Mouse (Mus musculus): ENCODE data around the gene Nedd9. TPM values are rescaled to one million over a fixed set of nuclear protein-coding genes. Genes with fewer than 3 reads are reported as not detected.

Nedd9 gene
- polyA plus RNA-seq, 1 experiment from 2014 or later: 19.5 TPM

GRCm38 (mm10) chr13:41490282-41490681 is 3.1 kb upstream of the Nedd9 start:
- Histone ChIP-seq H3K4me3 (no peak overlapping the region), H3K36me3 (ENCODE audit: poor library complexity, severe bottlenecking) (no peaks in the 10 kb centered on the region), H3K27ac (no peak overlapping the region), H3K9me3 (replicated peaks) (no peaks in the 10 kb centered on the region), H3K4me2 (no peak overlapping the region), H3K9ac (no peak overlapping the region), H3K27me3 (no peaks in the 10 kb centered on the region), H3K4me1 (no peaks in the 10 kb centered on the region)
- 84% methylated on average over 8 of the region's 8 CpGs for WGBS
- ATAC-seq: no peak

- Histone ChIP-seq H3K36me3 (ENCODE audit: poor library complexity, severe bottlenecking) (no peaks in the 10 kb centered on the region), H3K4me2 (no peak overlapping the region), H3K4me3 (no peak overlapping the region), H3K9ac (no peak overlapping the region), H3K4me1 (no peaks in the 10 kb centered on the region), H3K27ac (no peak overlapping the region), H3K27me3 (no peaks in the 10 kb centered on the region), H3K9me3 (replicated peaks) (no peaks in the 10 kb centered on the region)
- no peak for ATAC-seq
- 65% methylated on average over 9 of the region's 9 CpGs for WGBS
Measured at GRCm38 (mm10) chr13:41489705-41490275, 2.6 kb upstream of the Nedd9 start.

- no peak overlapping the region for H3K9ac ChIP-seq
- H3K4me1 ChIP-seq: no peaks in the 10 kb centered on the region
- no peaks in the 10 kb centered on the region for H3K27me3 ChIP-seq
- no peaks in the 10 kb centered on the region for H3K9me3 ChIP-seq (replicated peaks)
- ATAC-seq: no peak
- no peaks in the 10 kb centered on the region for H3K36me3 ChIP-seq (ENCODE audit: poor library complexity, severe bottlenecking)
- no peak overlapping the region for H3K27ac ChIP-seq
- no peak overlapping the region for H3K4me2 ChIP-seq
- 87% methylated on average over 2 of the region's 2 CpGs for WGBS
- no peak overlapping the region for H3K4me3 ChIP-seq
Measured at GRCm38 (mm10) chr13:41487409-41487743, 214 bp upstream of the Nedd9 start.

- H3K27ac ChIP-seq: no peak overlapping the region
- no peaks in the 10 kb centered on the region for H3K36me3 ChIP-seq (ENCODE audit: poor library complexity, severe bottlenecking)
- no peak overlapping the region for H3K4me2 ChIP-seq
- no peak overlapping the region for H3K9ac ChIP-seq
- H3K4me3 ChIP-seq: no peak overlapping the region
- H3K4me1 ChIP-seq: no peaks in the 10 kb centered on the region
- no peaks in the 10 kb centered on the region for H3K27me3 ChIP-seq
- H3K9me3 ChIP-seq (replicated peaks): no peaks in the 10 kb centered on the region
- no peak for ATAC-seq
- WGBS: 95% methylated on average over 7 of the region's 7 CpGs
Measured at GRCm38 (mm10) chr13:41483966-41484365, 3.2 kb downstream of the Nedd9 start.

GRCm38 (mm10) chr13:41482408-41483011 is 4.7 kb downstream of the Nedd9 start:
- H3K9me3 ChIP-seq (replicated peaks): no peaks in the 10 kb centered on the region
- no peak for ATAC-seq
- no peak overlapping the region for H3K4me3 ChIP-seq
- 7% methylated on average over 3 of the region's 3 CpGs for WGBS
- no peaks in the 10 kb centered on the region for H3K27me3 ChIP-seq
- H3K27ac ChIP-seq: no peak overlapping the region
- no peaks in the 10 kb centered on the region for H3K4me1 ChIP-seq
- no peak overlapping the region for H3K4me2 ChIP-seq
- H3K36me3 ChIP-seq (ENCODE audit: poor library complexity, severe bottlenecking): no peaks in the 10 kb centered on the region
- H3K9ac ChIP-seq: no peak overlapping the region

- H3K36me3 ChIP-seq (ENCODE audit: poor library complexity, severe bottlenecking): no peaks in the 10 kb centered on the region
- H3K4me1 ChIP-seq: no peaks in the 10 kb centered on the region
- no peaks in the 10 kb centered on the region for H3K27me3 ChIP-seq
- H3K4me2 ChIP-seq: no peak overlapping the region
- no peak overlapping the region for H3K9ac ChIP-seq
- no peak overlapping the region for H3K27ac ChIP-seq
- ATAC-seq: no peak
- H3K4me3 ChIP-seq: no peak overlapping the region
- no peaks in the 10 kb centered on the region for H3K9me3 ChIP-seq (replicated peaks)
- WGBS: 89% methylated on average over 10 of the region's 15 CpGs
Measured at GRCm38 (mm10) chr13:41479737-41480435, 7.3 kb downstream of the Nedd9 start.

GRCm38 (mm10) chr13:41476216-41476615 is 10.9 kb downstream of the Nedd9 start:
- H3K9me3 ChIP-seq (replicated peaks): no peaks in the 10 kb centered on the region
- no peak overlapping the region for H3K4me3 ChIP-seq
- H3K36me3 ChIP-seq (ENCODE audit: poor library complexity, severe bottlenecking): no peaks in the 10 kb centered on the region
- no peak overlapping the region for H3K4me2 ChIP-seq
- H3K9ac ChIP-seq: no peak overlapping the region
- 35% methylated on average over 4 of the region's 4 CpGs for WGBS
- no peak for ATAC-seq
- H3K27me3 ChIP-seq: no peaks in the 10 kb centered on the region
- no peaks in the 10 kb centered on the region for H3K4me1 ChIP-seq
- H3K27ac ChIP-seq: no peak overlapping the region

GRCm38 (mm10) chr13:41474365-41474764 is 12.8 kb downstream of the Nedd9 start:
- Histone ChIP-seq H3K4me2 (no peak overlapping the region), H3K27me3 (no peaks in the 10 kb centered on the region), H3K9ac (no peak overlapping the region), H3K4me3 (no peak overlapping the region), H3K27ac (no peak overlapping the region), H3K4me1 (no peaks in the 10 kb centered on the region), H3K9me3 (replicated peaks) (no peaks in the 10 kb centered on the region), H3K36me3 (ENCODE audit: poor library complexity, severe bottlenecking) (no peaks in the 10 kb centered on the region)
- 87% methylated on average over 5 of the region's 5 CpGs for WGBS
- no peak for ATAC-seq

GRCm38 (mm10) chr13:41473504-41473903 is 13.7 kb downstream of the Nedd9 start:
- WGBS: 86% methylated on average over 4 of the region's 4 CpGs

GRCm38 (mm10) chr13:41472878-41473424 is 14.2 kb downstream of the Nedd9 start:
- Histone ChIP-seq H3K36me3 (ENCODE audit: poor library complexity, severe bottlenecking) (no peaks in the 10 kb centered on the region), H3K4me3 (no peak overlapping the region), H3K4me1 (no peaks in the 10 kb centered on the region), H3K27me3 (no peaks in the 10 kb centered on the region), H3K27ac (no peak overlapping the region), H3K4me2 (no peak overlapping the region), H3K9ac (no peak overlapping the region), H3K9me3 (replicated peaks) (no peaks in the 10 kb centered on the region)
- WGBS: 82% methylated on average over 5 of the region's 5 CpGs
- no peak for ATAC-seq

More at GRCm38 (mm10) chr13:41473504-41473903, 13.7 kb downstream of the Nedd9 start:
- Histone ChIP-seq H3K4me3 (no peak overlapping the region), H3K27ac (no peak overlapping the region), H3K36me3 (ENCODE audit: poor library complexity, severe bottlenecking) (no peaks in the 10 kb centered on the region), H3K9me3 (replicated peaks) (no peaks in the 10 kb centered on the region), H3K27me3 (no peaks in the 10 kb centered on the region), H3K4me2 (no peak overlapping the region), H3K4me1 (no peaks in the 10 kb centered on the region), H3K9ac (no peak overlapping the region)
- ATAC-seq: no peak

- Histone ChIP-seq H3K9me3 (replicated peaks) (no peaks in the 10 kb centered on the region), H3K4me2 (no peak overlapping the region), H3K36me3 (ENCODE audit: poor library complexity, severe bottlenecking) (no peaks in the 10 kb centered on the region), H3K27ac (no peak overlapping the region), H3K4me1 (no peaks in the 10 kb centered on the region), H3K4me3 (no peak overlapping the region), H3K9ac (no peak overlapping the region), H3K27me3 (no peaks in the 10 kb centered on the region)
- 80% methylated on average over 5 of the region's 5 CpGs for WGBS
- ATAC-seq: no peak
Measured at GRCm38 (mm10) chr13:41468277-41468676, 18.9 kb downstream of the Nedd9 start.

GRCm38 (mm10) chr13:41467036-41467435 is 20.1 kb downstream of the Nedd9 start:
- Histone ChIP-seq H3K36me3 (ENCODE audit: poor library complexity, severe bottlenecking) (no peaks in the 10 kb centered on the region), H3K9me3 (replicated peaks) (no peaks in the 10 kb centered on the region), H3K4me3 (no peak overlapping the region), H3K27me3 (no peaks in the 10 kb centered on the region), H3K27ac (no peak overlapping the region), H3K4me2 (no peak overlapping the region), H3K4me1 (no peaks in the 10 kb centered on the region), H3K9ac (no peak overlapping the region)
- 87% methylated on average over 2 of the region's 2 CpGs for WGBS
- ATAC-seq: no peak

All from forebrain, embryonic 13.5 days (tissue).